Mouse (Mus musculus): ENCODE data around the gene Gm12253. TPM values are rescaled to one million over a fixed set of nuclear protein-coding genes. Genes with fewer than 3 reads are reported as not detected.

The Gm12253 gene
- total RNA-seq (2014; rRNA removed) = not detected in 2 replicates
- not detected in 2 replicates for polyA plus RNA-seq (2012; rRNA removed)

DNA sequence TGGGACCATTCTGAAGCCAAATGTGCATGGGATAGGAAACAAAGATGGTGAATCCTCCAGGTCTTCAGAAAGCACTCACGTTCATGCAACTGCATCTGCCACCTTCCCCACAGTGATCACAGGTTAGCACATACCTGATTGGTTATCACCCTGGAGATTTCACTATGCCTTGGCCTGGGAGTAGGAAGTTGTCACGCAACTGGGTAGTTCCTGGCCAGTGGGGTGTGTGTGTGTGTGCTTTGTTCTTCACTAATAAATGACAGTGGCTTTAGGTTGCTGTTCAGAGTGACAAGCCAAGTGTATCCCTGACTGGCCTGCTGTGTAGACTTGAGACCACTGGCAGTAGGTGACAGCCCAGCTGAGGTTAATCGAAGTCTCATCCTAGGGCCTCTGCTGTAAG lies at the start of gene Gm12253:
Gene Gm12253 (plus strand): TSS at position 301 of the 400 bp plus-strand sequence.
- TF ChIP-seq POLR2A (IDR thresholded peaks at IDR 0.05; ENCODE audit: extremely low read depth, insufficient read depth, low read length) (no peak), CTCF (IDR thresholded peaks at IDR 0.05; ENCODE audit: low read depth, low read length) (no peak)
- Histone ChIP-seq H3K27me3 (ENCODE audit: control insufficient read depth, insufficient read depth, low read length) (no peaks in the 10 kb centered on the region), H3K79me2 (ENCODE audit: control insufficient read depth, insufficient read depth, low read length) (no peaks in the 10 kb centered on the region), H3K27ac (replicated peaks; ENCODE audit: insufficient read depth, low read depth, low read length) (no peak within 1 kb of the TSS), H3K36me3 (ENCODE audit: control insufficient read depth, insufficient read depth, low read length) (no peaks in the 10 kb centered on the region), H3K4me3 (ENCODE audit: insufficient read depth, low read depth, low read length) (no peak within 1 kb of the TSS), H3K4me1 (ENCODE audit: control insufficient read depth, insufficient read depth, low read length) (no peaks in the 10 kb centered on the region), H3K9ac (ENCODE audit: low read depth, low read length) (no peak within 1 kb of the TSS)
- DNase-seq (ENCODE audit: extremely low read depth, low read depth, low spot score) = no peak
- 71% methylated on average over 3 of the region's 3 CpGs for WGBS

DNA sequence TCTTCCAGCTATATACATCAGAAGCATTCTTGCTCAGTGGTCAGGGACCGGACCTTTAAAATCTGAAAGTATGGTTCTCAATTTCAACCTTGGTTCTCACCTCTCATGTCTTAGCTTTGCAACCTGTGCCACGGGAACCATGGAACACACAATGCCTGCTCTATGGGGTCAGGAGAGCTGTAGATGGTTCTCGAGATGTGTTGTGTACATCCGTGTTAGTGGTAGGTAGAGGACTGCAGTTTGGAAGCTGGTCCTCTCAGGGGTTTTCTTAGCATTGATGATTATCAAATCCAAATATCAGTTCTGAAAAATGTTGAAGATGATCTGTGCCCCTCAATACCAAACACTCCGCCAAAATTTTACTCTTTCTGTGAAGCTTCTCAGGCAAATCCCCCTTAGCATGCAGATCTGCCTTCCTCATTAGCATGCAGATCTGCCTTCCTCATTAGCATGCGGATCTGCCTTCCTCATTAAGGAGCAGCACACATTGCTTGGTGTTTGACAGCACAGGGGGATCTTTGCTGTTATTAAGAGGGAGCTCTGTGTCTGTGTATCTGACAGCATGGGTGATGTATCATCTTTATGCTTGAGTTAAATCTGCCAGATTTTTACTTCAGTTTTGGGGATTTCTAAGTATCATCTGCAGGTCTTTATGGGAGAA lies 32.2 kb upstream of the Gm12253 start:
- Histone ChIP-seq H3K27me3 (ENCODE audit: control insufficient read depth, insufficient read depth, low read length) (no peaks in the 10 kb centered on the region), H3K4me3 (ENCODE audit: insufficient read depth, low read depth, low read length) (no peak overlapping the region), H3K27ac (replicated peaks; ENCODE audit: insufficient read depth, low read depth, low read length) (no peak overlapping the region), H3K36me3 (ENCODE audit: control insufficient read depth, insufficient read depth, low read length) (no peaks in the 10 kb centered on the region), H3K79me2 (ENCODE audit: control insufficient read depth, insufficient read depth, low read length) (no peaks in the 10 kb centered on the region), H3K9ac (ENCODE audit: low read depth, low read length) (no peak overlapping the region), H3K4me1 (ENCODE audit: control insufficient read depth, insufficient read depth, low read length) (no peaks in the 10 kb centered on the region)
- no peak for TF ChIP-seq POLR2A (IDR thresholded peaks at IDR 0.05; ENCODE audit: extremely low read depth, insufficient read depth, low read length)
- TF ChIP-seq CTCF (IDR thresholded peaks at IDR 0.05; ENCODE audit: low read depth, low read length) = no peak
- no peak for DNase-seq (ENCODE audit: extremely low read depth, low read depth, low spot score)
- WGBS = 67% methylated on average over 6 of the region's 6 CpGs

- no peak overlapping the region for H3K27ac ChIP-seq (replicated peaks; ENCODE audit: insufficient read depth, low read depth, low read length)
- WGBS = 64% methylated on average over 5 of the region's 5 CpGs
- no peak overlapping the region for H3K4me3 ChIP-seq (ENCODE audit: insufficient read depth, low read depth, low read length)
These were observed 31.7 kb upstream of the Gm12253 start for GRCm38 (mm10) chr11:58400655-58401054.

GRCm38 (mm10) chr11:58408066-58408465 lies 24.3 kb upstream of the Gm12253 start:
- no peaks in the 10 kb centered on the region for H3K36me3 ChIP-seq (ENCODE audit: control insufficient read depth, insufficient read depth, low read length)
- TF ChIP-seq POLR2A (IDR thresholded peaks at IDR 0.05; ENCODE audit: extremely low read depth, insufficient read depth, low read length) (no peak), CTCF (IDR thresholded peaks at IDR 0.05; ENCODE audit: low read depth, low read length) (no peak)
- WGBS = 49% methylated on average over 3 of the region's 3 CpGs
- H3K4me1 ChIP-seq (ENCODE audit: control insufficient read depth, insufficient read depth, low read length) = no peaks in the 10 kb centered on the region
- no peak for DNase-seq (ENCODE audit: extremely low read depth, low read depth, low spot score)
- no peaks in the 10 kb centered on the region for H3K27me3 ChIP-seq (ENCODE audit: control insufficient read depth, insufficient read depth, low read length)
- no peak overlapping the region for H3K4me3 ChIP-seq (ENCODE audit: insufficient read depth, low read depth, low read length)
- no peaks in the 10 kb centered on the region for H3K79me2 ChIP-seq (ENCODE audit: control insufficient read depth, insufficient read depth, low read length)
- H3K9ac ChIP-seq (ENCODE audit: low read depth, low read length) = no peak overlapping the region
- H3K27ac ChIP-seq (replicated peaks; ENCODE audit: insufficient read depth, low read depth, low read length) = no peak overlapping the region

More at GRCm38 (mm10) chr11:58400655-58401054, 31.7 kb upstream of the Gm12253 start:
- Histone ChIP-seq H3K79me2 (ENCODE audit: control insufficient read depth, insufficient read depth, low read length) (no peaks in the 10 kb centered on the region), H3K4me1 (ENCODE audit: control insufficient read depth, insufficient read depth, low read length) (no peaks in the 10 kb centered on the region), H3K36me3 (ENCODE audit: control insufficient read depth, insufficient read depth, low read length) (no peaks in the 10 kb centered on the region), H3K9ac (ENCODE audit: low read depth, low read length) (no peak overlapping the region), H3K27me3 (ENCODE audit: control insufficient read depth, insufficient read depth, low read length) (no peaks in the 10 kb centered on the region)
- no peak for DNase-seq (ENCODE audit: extremely low read depth, low read depth, low spot score)
- no peak for TF ChIP-seq POLR2A (IDR thresholded peaks at IDR 0.05; ENCODE audit: extremely low read depth, insufficient read depth, low read length)
- TF ChIP-seq CTCF (IDR thresholded peaks at IDR 0.05; ENCODE audit: low read depth, low read length) = no peak

DNA sequence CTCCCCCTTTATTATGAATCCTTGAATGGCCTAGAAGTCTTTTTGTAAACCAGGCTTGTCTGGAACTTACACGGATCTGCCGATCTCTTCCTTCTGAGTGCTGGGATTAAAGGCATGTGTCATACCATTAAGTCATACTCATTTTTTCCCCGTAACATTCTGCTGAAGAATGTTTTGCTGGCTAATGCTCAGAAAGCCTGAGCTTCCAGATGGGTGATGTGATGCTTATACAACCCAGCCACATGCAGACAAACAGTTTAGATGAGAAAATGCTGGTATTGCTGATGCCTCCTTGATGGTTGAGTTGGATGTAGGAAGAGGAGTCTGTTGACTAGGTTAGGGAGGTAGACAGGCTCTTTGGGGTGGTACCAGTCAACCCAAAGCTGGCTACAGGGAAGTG lies 14.0 kb upstream of the Gm12253 start:
- TF ChIP-seq POLR2A (IDR thresholded peaks at IDR 0.05; ENCODE audit: extremely low read depth, insufficient read depth, low read length) = no peak
- TF ChIP-seq CTCF (IDR thresholded peaks at IDR 0.05; ENCODE audit: low read depth, low read length) = no peak
- Histone ChIP-seq H3K36me3 (ENCODE audit: control insufficient read depth, insufficient read depth, low read length) (no peaks in the 10 kb centered on the region), H3K79me2 (ENCODE audit: control insufficient read depth, insufficient read depth, low read length) (no peaks in the 10 kb centered on the region), H3K4me1 (ENCODE audit: control insufficient read depth, insufficient read depth, low read length) (no peaks in the 10 kb centered on the region), H3K27ac (replicated peaks; ENCODE audit: insufficient read depth, low read depth, low read length) (no peak overlapping the region), H3K27me3 (ENCODE audit: control insufficient read depth, insufficient read depth, low read length) (no peaks in the 10 kb centered on the region), H3K4me3 (ENCODE audit: insufficient read depth, low read depth, low read length) (no peak overlapping the region), H3K9ac (ENCODE audit: low read depth, low read length) (no peak overlapping the region)
- WGBS = 76% methylated on average over 3 of the region's 3 CpGs
- DNase-seq (ENCODE audit: extremely low read depth, low read depth, low spot score) = no peak

DNA sequence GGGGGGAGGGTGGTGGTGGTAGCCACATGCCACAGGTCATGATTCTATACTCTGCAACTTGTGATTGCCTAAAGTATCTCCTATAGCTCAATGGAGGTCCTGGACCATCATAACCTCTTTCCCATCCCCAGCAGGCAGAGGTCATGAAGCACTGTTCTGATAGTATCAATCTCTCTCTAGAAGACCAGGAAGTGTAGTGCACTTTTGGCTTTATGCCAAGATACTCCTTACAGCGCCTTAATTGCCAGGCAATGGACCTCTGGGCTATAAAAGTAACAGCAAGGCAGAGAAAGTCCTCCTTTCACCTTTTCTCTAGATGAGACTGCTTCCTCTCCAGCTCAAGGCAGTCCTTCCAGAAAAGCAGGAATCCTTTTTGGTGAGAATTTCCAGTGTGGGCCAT lies 11.5 kb upstream of the Gm12253 start, which contains the start of gene 1810065E05Rik:
Gene 1810065E05Rik (plus strand): TSS at position 297 of the 400 bp plus-strand sequence.
- Histone ChIP-seq H3K79me2 (ENCODE audit: control insufficient read depth, insufficient read depth, low read length) (no peaks in the 10 kb centered on the region), H3K4me1 (ENCODE audit: control insufficient read depth, insufficient read depth, low read length) (no peaks in the 10 kb centered on the region), H3K27ac (replicated peaks; ENCODE audit: insufficient read depth, low read depth, low read length) (no peak within 1 kb of the TSS), H3K9ac (ENCODE audit: low read depth, low read length) (no peak within 1 kb of the TSS), H3K36me3 (ENCODE audit: control insufficient read depth, insufficient read depth, low read length) (no peaks in the 10 kb centered on the region), H3K27me3 (ENCODE audit: control insufficient read depth, insufficient read depth, low read length) (no peaks in the 10 kb centered on the region), H3K4me3 (ENCODE audit: insufficient read depth, low read depth, low read length) (no peak within 1 kb of the TSS)
- 43% methylated on average over 1 of the region's 1 CpGs for WGBS
- no peak for DNase-seq (ENCODE audit: extremely low read depth, low read depth, low spot score)
- no peak for TF ChIP-seq CTCF (IDR thresholded peaks at IDR 0.05; ENCODE audit: low read depth, low read length)
- TF ChIP-seq POLR2A (IDR thresholded peaks at IDR 0.05; ENCODE audit: extremely low read depth, insufficient read depth, low read length) = no peak

Measured in liver, adult 2 months (tissue).